Comparison of ENCODE assay signal across 15 mouse cellular contexts in the genomic region with DNA sequence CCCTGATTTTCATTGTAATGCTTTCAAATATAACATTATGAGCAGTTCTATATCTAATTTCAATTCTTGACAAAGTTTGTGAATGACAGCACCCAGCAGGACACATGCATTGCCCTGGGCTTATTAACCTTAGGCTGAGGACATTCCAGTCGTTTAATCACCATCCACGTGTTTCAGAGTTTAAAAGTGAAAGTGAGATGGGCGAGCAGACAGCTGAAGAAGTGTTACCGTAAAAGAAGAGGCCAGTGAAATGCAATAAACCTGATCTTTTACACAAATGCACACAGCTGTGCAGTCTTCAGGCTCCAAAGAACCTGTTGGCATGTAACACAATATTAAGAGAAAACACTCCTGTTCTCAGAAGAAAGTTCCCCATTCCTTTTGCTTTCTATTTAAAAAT.
DNase-seq lines count a peak whose midpoint lies in the region; ATAC-seq and TF ChIP-seq lines count a peak whose summit lies in the region.
"Had no signal": no experiment of that assay in that cellular context is flagged by ENCODE, and none has a peak within 500 bp of the region (broad histone marks: within the 10 kb centered on the region; RNA-seq: fewer than 3 reads in every experiment).

No protein-coding gene starts in this region.

- no peaks in the 10 kb centered on the region for H3K79me2 ChIP-seq in CH12.LX (replicated peaks; ENCODE audit: control insufficient read depth, extremely low read depth, insufficient read depth, poor library complexity, severe bottlenecking)

- H3K4me2 ChIP-seq in kidney, embryonic 16.5 days (replicated peaks; ENCODE audit: low read depth, low read length) = peak overlapping the region; percentile 39
- peak overlapping the region; percentile 90 for H3K4me2 ChIP-seq in CH12.LX (ENCODE audit: insufficient read depth, low read depth, poor library complexity, severe bottlenecking)

- no peak for TF ChIP-seq EP300 in CH12.LX (IDR thresholded peaks at IDR 0.05; ENCODE audit: low read length)

- no peak overlapping the region for H3K9ac ChIP-seq in kidney, embryonic 16.5 days (replicated peaks; ENCODE audit: low read length)
- peak overlapping the region; percentile 48; the same call in 1 of the 2 replicates for H3K9ac ChIP-seq in CH12.LX (ENCODE audit: insufficient read depth, low read depth)
- H3K9ac ChIP-seq: liver, embryonic 14.5 days had no signal

- TF ChIP-seq CTCF in gastrocnemius, adult 2 months (IDR thresholded peaks at IDR 0.05) = no peak
- TF ChIP-seq CTCF in CH12.LX (conservative IDR thresholded peaks at IDR 0.05 in 1 of 2, IDR thresholded peaks at IDR 0.05 in 1 of 2; ENCODE audit: low read depth in 2 of 2, low read length in 2 of 2) = no peak

- ATAC-seq in kidney, embryonic 16.5 days (ENCODE audit: low FRiP score, low TSS enrichment) = peak; percentile 69; the same call in 1 of the 2 replicates
- ATAC-seq: CD4-positive, CD25-positive, alpha-beta regulatory T cell, adult 4 months; forebrain, embryonic 16.5 days; hindbrain, postnatal 0 days had no signal

- 28% methylated on average over 4 of the region's 4 CpGs for WGBS in kidney, embryonic 16.5 days
- whole genome bisulfite sequencing in large intestine, adult 2 months = 10% methylated on average over 4 of the region's 4 CpGs

- no peaks in the 10 kb centered on the region for H3K9me3 ChIP-seq in kidney, embryonic 16.5 days (ENCODE audit: low read length)
- H3K9me3 ChIP-seq in CH12.LX (replicated peaks; ENCODE audit: low read length) = no peaks in the 10 kb centered on the region

- no peak for TF ChIP-seq POLR2A in CH12.LX (IDR thresholded peaks at IDR 0.05; ENCODE audit: low read depth, low read length)

- peak overlapping the region; percentile 54 for H3K4me3 ChIP-seq in gastrocnemius, adult 2 months
- no peak overlapping the region for H3K4me3 ChIP-seq in kidney, embryonic 16.5 days (ENCODE audit: low read length)
- no peak overlapping the region for H3K4me3 ChIP-seq in CH12.LX (replicated peaks in 1 of 3; ENCODE audit: low read depth in 2 of 3, low read length in 2 of 3, poor library complexity in 1 of 3)

- intact Hi-C loops in gastrocnemius, adult 2 months (cut with DNase I) = no loop called here

- dilution Hi-C loops in CH12.LX (cut with MboI; ENCODE audit: extremely low pct_ligation_motif_present, extremely low pct_unique_long_range_greater_than_20kb, low sequenced_read_pairs) = no loop called here

- no peaks in the 10 kb centered on the region for H3K27me3 ChIP-seq in kidney, embryonic 16.5 days (ENCODE audit: insufficient read depth, low read length)
- H3K27me3 ChIP-seq in CH12.LX (replicated peaks) = no peaks in the 10 kb centered on the region

- H3K27ac ChIP-seq in gastrocnemius, adult 2 months = no peak overlapping the region
- H3K27ac ChIP-seq in kidney, embryonic 16.5 days (ENCODE audit: low read length) = no peak overlapping the region
- H3K27ac ChIP-seq in CH12.LX (ENCODE audit: insufficient read depth, low read depth) = no peak overlapping the region
- H3K27ac ChIP-seq: hindbrain, postnatal 0 days; liver, embryonic 14.5 days had no signal

- no peak for TF ChIP-seq RAD21 in CH12.LX (IDR thresholded peaks at IDR 0.05; ENCODE audit: low read depth, low read length)

- no peaks in the 10 kb centered on the region for H3K4me1 ChIP-seq in kidney, embryonic 16.5 days (ENCODE audit: insufficient read depth, low read length)
- H3K4me1 ChIP-seq in CH12.LX (ENCODE audit: control insufficient read depth in 1 of 2, insufficient read depth in 2 of 2) = no peaks in the 10 kb centered on the region

- DNase-seq in gastrocnemius, adult 2 months = no peak
- no peak for DNase-seq in gastrocnemius, adult 8-10 months (ENCODE audit: low spot score in 2 of 2)
- DNase-seq in kidney, postnatal 4 days = no peak
- no peak for DNase-seq in CH12.LX (ENCODE audit: extremely low read depth)
- peak; percentile 11 for DNase-seq in large intestine, adult 2 months (ENCODE audit: low read depth, low spot score)
- no peak for DNase-seq in left cerebral cortex, adult 9 months (ENCODE audit: low spot score in 2 of 2)
- no peak for DNase-seq in thymus, postnatal 14 days
- DNase-seq: adrenal gland, adult 2 months; cerebellum, adult 9-11 months; thymus, postnatal 36 days had no signal

- in situ Hi-C loops in CH12.LX (cut with MboI; ENCODE audit: low pct_ligation_motif_present, low pct_unique_long_range_greater_than_20kb, low sequenced_read_pairs) = no loop called here

- H3K36me3 ChIP-seq in kidney, embryonic 16.5 days (ENCODE audit: insufficient read depth, low read length) = no peaks in the 10 kb centered on the region
- no peaks in the 10 kb centered on the region for H3K36me3 ChIP-seq in CH12.LX (replicated peaks in 1 of 2; ENCODE audit: control insufficient read depth in 1 of 2, insufficient read depth in 1 of 2, low read length in 1 of 2)

TF ChIP-seq in CH12.LX, 34 proteins besides CTCF, POLR2A, EP300 and RAD21:
- TF ChIP-seq MYC (IDR thresholded peaks at IDR 0.05; ENCODE audit: low read depth, low read length) (peak; percentile 60; the same call in 1 of the 2 replicates), BHLHE40 (IDR thresholded peaks at IDR 0.05; ENCODE audit: low read depth, low read length) (peak; percentile 42; the same call in 1 of the 2 replicates), ZC3H11A (IDR thresholded peaks at IDR 0.05; ENCODE audit: low read depth, low read length) (no peak), MXI1 (IDR thresholded peaks at IDR 0.05; ENCODE audit: low read depth, low read length) (peak; percentile 66; the same call in 1 of the 2 replicates), MAX (IDR thresholded peaks at IDR 0.05; ENCODE audit: low read length) (peak; percentile 82), TBP (conservative IDR thresholded peaks at IDR 0.05; ENCODE audit: low read depth, low read length) (no peak)
